Mouse (Mus musculus) central nervous system, embryonic 14 days (tissue): ENCODE results near the gene Zfp612. TPM values are rescaled to one million over a fixed set of nuclear protein-coding genes. Genes with fewer than 3 reads are reported as not detected.

Experiments used
- polyA plus RNA-seq: library from polyadenylated mRNA; depleted of rRNA; stranded (reverse); fragments of >200 nt; gene quantifications from 2 replicates; pipeline ENCODE4 v1.2.3, GENCODE M21; 2012; rRNA removed

Gene Zfp612
- 12.3 and 12.9 TPM in 2 replicates for polyA plus RNA-seq

DNA sequence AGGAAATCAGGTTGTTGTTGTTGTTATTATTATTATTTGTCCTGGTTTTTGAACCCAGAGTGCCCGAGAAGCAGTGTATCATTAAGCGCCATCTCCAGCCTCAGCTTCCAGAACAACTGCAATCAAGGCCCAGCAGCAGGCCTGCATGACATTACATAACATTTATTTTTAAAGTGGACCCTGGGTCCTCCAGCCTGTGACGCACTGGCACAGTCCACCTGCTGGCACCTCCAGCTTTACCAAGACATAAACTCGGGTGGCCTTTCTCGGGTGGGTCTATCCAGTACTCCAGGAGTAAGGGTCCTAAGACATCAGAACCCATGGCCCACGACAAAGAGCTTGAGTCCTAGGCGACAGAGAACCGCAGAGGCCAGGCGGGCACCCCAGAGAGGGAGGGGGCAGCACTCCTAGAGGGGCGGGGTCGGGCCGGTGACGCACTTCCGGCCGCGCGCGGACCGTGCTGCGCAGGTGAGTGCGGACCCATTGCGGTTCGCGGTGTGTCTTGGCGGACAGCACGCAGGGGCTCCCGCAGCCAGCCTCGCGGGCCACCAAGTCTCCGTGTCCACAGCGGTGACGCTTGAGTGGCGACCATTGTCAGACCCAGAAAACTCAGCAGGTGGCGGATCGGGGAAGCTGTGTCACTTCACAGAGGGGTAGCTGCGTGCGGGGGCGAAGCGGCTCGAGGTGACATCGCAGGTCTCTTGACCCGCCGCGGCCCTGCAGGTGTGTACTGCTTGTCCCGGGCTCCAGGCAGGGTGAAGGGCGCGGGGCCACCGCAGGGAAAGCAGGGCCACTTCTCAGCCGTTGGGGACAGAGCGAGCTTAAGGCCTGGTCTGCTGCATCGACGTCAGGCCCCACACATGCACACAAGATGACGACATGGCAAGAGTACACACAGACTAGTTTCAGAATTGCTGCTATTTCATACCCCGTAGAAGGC is at the start of gene Zfp612:
TSS of gene Zfp612 (plus strand) at position 465 of the 940 bp plus-strand sequence.

DNA sequence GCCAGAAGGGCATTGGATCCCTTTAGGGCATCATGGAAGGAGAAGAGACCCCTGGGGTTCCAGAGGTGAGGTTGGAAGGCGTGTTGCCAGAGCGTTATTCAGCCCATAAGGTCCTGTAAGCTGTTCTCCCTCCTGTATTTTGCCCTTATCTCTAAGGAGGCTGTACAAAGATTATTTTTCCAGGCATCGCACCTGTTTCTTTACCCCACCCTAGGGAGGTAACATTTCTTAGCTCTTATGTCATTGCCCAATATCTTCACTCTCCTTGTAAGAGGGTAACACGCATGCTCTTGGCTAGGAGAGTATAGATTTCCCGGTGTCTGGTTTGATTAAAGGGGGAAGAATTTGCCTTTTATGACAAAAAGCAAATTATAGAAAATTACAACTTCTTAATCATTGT is 39.9 kb upstream of the Zfp612 start, which contains the start of gene Chst4:
TSS of gene Chst4 (minus strand) at position 82 of the 400 bp plus-strand sequence.

DNA sequence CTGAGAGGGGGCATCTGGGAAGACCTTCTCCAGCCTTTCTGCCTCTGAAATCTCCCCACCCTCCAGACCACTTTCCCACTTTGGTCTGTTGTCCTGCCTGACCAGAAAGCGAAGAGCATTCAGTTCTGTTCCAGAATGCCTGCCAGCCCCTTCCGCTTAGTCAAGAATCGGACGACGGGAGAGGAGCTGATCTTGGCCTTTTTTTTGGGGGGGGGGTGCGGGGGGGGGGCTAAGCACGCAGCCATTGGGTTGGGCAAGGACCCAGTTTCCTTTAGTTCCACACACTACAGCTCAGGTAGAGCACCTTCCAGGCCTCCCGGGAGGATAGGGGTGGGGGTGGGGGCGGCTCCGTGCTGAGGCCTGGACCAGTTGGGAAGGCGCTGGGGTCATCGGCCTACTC is 21.4 kb downstream of the Zfp612 start, which contains the start of gene Gm21964:
TSS of gene Gm21964 (plus strand) at position 301 of the 400 bp plus-strand sequence.

DNA sequence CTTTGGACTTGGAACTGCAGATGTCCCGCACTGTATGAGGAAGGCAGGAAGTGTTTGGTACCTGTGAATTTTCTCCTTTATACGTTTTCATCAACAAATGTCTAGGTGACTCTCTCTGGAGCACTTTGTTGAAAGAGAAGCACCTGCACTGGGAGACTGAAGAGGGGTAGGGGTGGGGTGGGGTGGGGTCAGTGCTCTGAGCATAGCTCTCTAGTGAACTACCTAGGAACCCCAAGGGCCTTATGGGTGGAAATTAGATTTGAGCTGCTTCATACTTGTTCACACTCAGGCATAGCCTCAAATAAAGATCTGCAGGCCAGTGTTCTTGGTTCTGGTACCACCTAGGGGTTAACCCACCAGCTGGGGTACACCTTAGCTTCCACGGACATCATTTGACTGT is 23.1 kb downstream of the Zfp612 start, which contains the start of gene Gm17720:
TSS of gene Gm17720 (minus strand) at position 101 of the 400 bp plus-strand sequence.

Other genes with a start within 250 kb of the Zfp612 start
- 14.4 TPM in 2 replicates for gene Phlpp2, start 211.2 kb upstream of the Zfp612 start, polyA plus RNA-seq
- gene Marveld3, start 117.5 kb upstream of the Zfp612 start, polyA plus RNA-seq: 0.53 and 0.75 TPM in 2 replicates
- gene Tat, start 89.3 kb upstream of the Zfp612 start, polyA plus RNA-seq: 0.02 and 0.04 TPM in 2 replicates
- gene Chst4, start 40.0 kb upstream of the Zfp612 start, polyA plus RNA-seq: not detected in 2 replicates
- gene Gm21964, start 21.5 kb downstream of the Zfp612 start, polyA plus RNA-seq: not detected in 2 replicates
- gene Gm17720, start 23.0 kb downstream of the Zfp612 start, polyA plus RNA-seq: not detected in 2 replicates
- 34.0 and 35.5 TPM in 2 replicates for gene Calb2, start 88.5 kb downstream of the Zfp612 start, polyA plus RNA-seq
- gene Cmtr2, start 135.9 kb downstream of the Zfp612 start, polyA plus RNA-seq: 10.7 and 11.5 TPM in 2 replicates
- gene Hydin, start 187.2 kb downstream of the Zfp612 start, polyA plus RNA-seq: 0.20 and 0.32 TPM in 2 replicates